Mouse (Mus musculus): Measurements from ENCODE around the gene Rtl10.

DNA sequence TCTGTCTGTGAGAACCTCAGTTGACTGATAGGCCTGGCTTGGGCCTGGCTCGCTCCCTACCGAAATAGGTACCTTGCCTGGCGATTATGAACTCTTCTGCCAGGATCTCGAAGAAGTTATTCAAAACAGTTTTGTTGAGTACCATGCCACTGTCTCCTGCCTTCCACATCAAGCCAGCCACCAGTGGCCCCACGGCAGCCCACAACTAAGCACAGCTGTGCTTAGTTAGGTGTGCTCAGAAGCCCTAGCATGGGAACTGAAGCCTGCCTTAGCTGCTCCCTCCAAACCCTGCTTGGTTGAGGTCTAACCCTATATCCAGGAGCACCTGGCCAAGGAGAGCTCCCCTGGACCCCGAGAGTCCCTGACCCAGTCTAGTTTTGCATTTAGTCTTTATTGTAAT lies 2.8 kb downstream of the Rtl10 start:
- TF ChIP-seq POLR2A (IDR thresholded peaks at IDR 0.05; ENCODE audit: extremely low read depth, insufficient read depth, low read length) (no peak), CTCF (IDR thresholded peaks at IDR 0.05; ENCODE audit: extremely low read depth, insufficient read depth, low read length) (no peak)

Measured in cortical plate, adult 2 months (tissue).